Mouse (Mus musculus) limb, embryonic 15.5 days (tissue): ENCODE data around the gene Krtap1-3. TPM values are rescaled to one million over a fixed set of nuclear protein-coding genes. Genes with fewer than 3 reads are reported as not detected.

Source experiments
- ATAC-seq: fragments of 200-750 bp; cut with Nextera tagmentation; 2 replicates; pipeline ENCODE4 v1.8.0; 2017; ENCODE audit warnings: low read depth, moderate TSS enrichment; ENCODE audit not compliant: insufficient number of reproducible peaks, low FRiP score, low TSS enrichment
- H3K27ac ChIP-seq: fragments of 300-500 bp; sonication (generic); 2 replicates; pipeline ENCODE4 v1.5.1; 2015; ENCODE audit warnings: moderate library complexity, mild to moderate bottlenecking, inconsistent platforms
- H3K27me3 ChIP-seq: fragments of 300-500 bp; sonication (generic); 2 replicates; pipeline ENCODE4 v1.6.1; 2015; ENCODE audit warnings: inconsistent platforms
- H3K36me3 ChIP-seq: fragments of 300-500 bp; sonication (generic); 2 replicates; pipeline ENCODE4 v1.6.1; 2015; ENCODE audit warnings: inconsistent platforms
- H3K4me1 ChIP-seq: fragments of 300-500 bp; sonication (generic); 2 replicates; pipeline ENCODE4 v1.6.1; 2015; ENCODE audit warnings: inconsistent platforms
- H3K4me2 ChIP-seq: fragments of 300-500 bp; sonication (generic); 2 replicates; pipeline ENCODE4 v1.6.1; 2015; ENCODE audit warnings: mild to moderate bottlenecking, inconsistent platforms
- H3K4me3 ChIP-seq: fragments of 300-500 bp; sonication (generic); 2 replicates; pipeline ENCODE4 v1.5.1; 2015; ENCODE audit warnings: mild to moderate bottlenecking, inconsistent platforms
- H3K9ac ChIP-seq: fragments of 300-500 bp; sonication (generic); 2 replicates; pipeline ENCODE4 v1.6.1; 2015; ENCODE audit warnings: inconsistent platforms
- H3K9me3 ChIP-seq: fragments of 300-500 bp; sonication (generic); 2 replicates; pipeline ENCODE4 v1.6.1; 2016; ENCODE audit warnings: inconsistent platforms
- WGBS: fragments of 180-500 bp; shearing (Covaris S2); methylation state at CpG from one replicate; pipeline ENCODE4 v1.1.7; 2015; 5-methylcytosine and 5-hydroxymethylcytosine counted together
- polyA plus RNA-seq: library from polyadenylated mRNA; unstranded; fragments of >200 nt; fragmentation: Nextera tagmentation; extraction: Ambion mirVana; gene quantifications from 2 replicates; pipeline ENCODE4 v1.2.1, GENCODE M21; 2015

Gene Krtap1-3
- polyA plus RNA-seq, 1 experiment from 2014 or later = not detected

DNA sequence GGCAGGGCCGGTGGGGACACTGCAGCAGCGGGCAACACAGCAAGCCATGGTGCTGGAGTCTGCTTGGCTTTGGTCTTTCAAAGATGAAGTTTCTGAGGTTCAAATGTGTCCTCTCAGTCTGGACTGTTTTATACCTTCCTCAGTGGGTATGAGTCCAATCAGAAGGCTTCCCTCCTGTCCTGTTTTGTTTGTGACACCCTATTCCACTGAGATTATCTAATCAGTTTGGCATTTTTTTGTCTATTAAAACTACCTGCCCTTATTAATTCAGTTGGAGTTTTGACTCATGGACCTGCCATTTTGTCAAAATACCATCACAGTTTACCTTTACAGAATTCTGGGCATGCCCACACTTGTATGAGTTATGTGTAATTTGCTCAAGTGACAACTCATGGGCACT is 34.4 kb downstream of the Krtap1-3 start, which contains the start of gene Krtap3-2:
Gene Krtap3-2, minus strand, starts transcription at position 101 of the 400 bp plus-strand sequence.
- Histone ChIP-seq H3K4me2 (no peak within 1 kb of the TSS), H3K36me3 (no peaks in the 10 kb centered on the region), H3K4me1 (no peaks in the 10 kb centered on the region), H3K9ac (no peak within 1 kb of the TSS), H3K27ac (no peak within 1 kb of the TSS), H3K4me3 (no peak within 1 kb of the TSS), H3K27me3 (no peaks in the 10 kb centered on the region), H3K9me3 (no peaks in the 10 kb centered on the region)
- 62% methylated on average over 2 of the region's 2 CpGs for WGBS
- no peak for ATAC-seq

DNA sequence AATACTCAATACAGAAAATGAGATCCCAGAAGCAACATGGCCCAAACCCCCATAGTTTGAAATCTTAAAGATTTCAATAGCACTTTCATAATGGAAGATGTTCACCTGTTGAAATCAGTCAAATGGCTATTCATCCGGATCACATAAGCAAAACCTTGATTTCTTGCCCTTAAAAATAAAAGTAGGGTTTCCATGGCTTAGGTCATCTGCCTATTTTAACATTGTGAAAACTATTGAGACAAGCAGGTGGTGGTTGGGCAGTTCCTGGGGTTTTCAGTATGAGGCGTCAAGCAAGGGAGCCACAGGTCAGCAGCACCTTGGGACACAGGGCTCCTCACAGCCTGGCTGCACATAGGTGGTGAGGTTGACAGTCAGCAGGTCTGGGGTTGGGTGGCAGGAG is 34.9 kb downstream of the Krtap1-3 start:
- Histone ChIP-seq H3K36me3 (no peaks in the 10 kb centered on the region), H3K4me2 (no peak overlapping the region), H3K9ac (no peak overlapping the region), H3K27ac (no peak overlapping the region), H3K9me3 (no peaks in the 10 kb centered on the region), H3K4me1 (no peaks in the 10 kb centered on the region), H3K4me3 (no peak overlapping the region), H3K27me3 (no peaks in the 10 kb centered on the region)
- ATAC-seq = no peak
- WGBS = 83% methylated on average over 2 of the region's 2 CpGs

DNA sequence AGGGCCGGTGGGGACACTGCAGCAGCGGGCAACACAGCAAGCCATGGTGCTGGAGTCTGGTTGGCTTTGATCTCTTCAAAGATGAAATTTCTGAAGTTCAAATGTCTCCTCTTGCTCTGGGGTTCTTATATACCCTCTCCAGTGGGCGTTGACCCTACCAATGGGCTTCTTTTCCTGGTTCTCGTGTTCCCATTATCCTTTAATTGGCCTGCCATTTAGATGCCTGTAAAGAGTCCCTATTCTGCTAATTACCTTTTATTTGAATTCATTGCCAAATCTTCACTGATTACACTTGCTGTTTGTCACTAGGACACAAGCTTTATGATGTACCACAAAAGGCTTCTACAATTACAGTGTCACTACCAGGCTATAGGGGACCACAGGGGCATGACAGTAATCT is 40.4 kb downstream of the Krtap1-3 start, which contains the start of gene Krtap3-3:
Gene Krtap3-3, minus strand, starts transcription at position 101 of the 400 bp plus-strand sequence.
- 57% methylated on average over 4 of the region's 4 CpGs for WGBS
- Histone ChIP-seq H3K4me2 (no peak within 1 kb of the TSS), H3K27ac (no peak within 1 kb of the TSS), H3K36me3 (no peaks in the 10 kb centered on the region), H3K4me3 (no peak within 1 kb of the TSS), H3K9ac (no peak within 1 kb of the TSS), H3K9me3 (no peaks in the 10 kb centered on the region), H3K27me3 (no peaks in the 10 kb centered on the region), H3K4me1 (no peaks in the 10 kb centered on the region)
- no peak for ATAC-seq

DNA sequence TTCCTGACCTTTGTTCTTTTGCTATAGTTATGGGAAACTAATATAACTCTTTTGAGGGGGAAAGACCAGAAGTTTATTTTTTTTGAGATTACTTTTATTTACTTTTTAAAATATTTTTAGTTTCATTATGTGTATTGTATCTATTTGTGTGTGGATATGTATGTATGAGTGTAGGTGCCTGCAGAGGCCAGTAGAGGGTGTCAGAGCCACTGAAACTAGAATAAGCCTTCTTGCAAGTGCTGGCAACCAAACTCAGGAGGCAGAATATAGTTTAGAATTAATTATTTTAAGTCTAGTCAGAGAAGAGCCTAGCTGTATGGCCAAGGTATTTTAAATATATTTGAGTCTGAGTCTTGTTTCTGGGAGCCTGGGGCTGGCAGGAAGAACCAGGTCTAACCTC is 43.2 kb downstream of the Krtap1-3 start:
- H3K4me3 ChIP-seq = no peak overlapping the region
- H3K4me2 ChIP-seq = no peak overlapping the region
- no peak overlapping the region for H3K27ac ChIP-seq
- no peak overlapping the region for H3K9ac ChIP-seq
- no peaks in the 10 kb centered on the region for H3K27me3 ChIP-seq
- no peaks in the 10 kb centered on the region for H3K4me1 ChIP-seq
- no peak for ATAC-seq
- no peaks in the 10 kb centered on the region for H3K9me3 ChIP-seq
- H3K36me3 ChIP-seq = no peaks in the 10 kb centered on the region

Other genes starting within 250 kb of the Krtap1-3 start
- gene Krt27, start 240.2 kb downstream of the Krtap1-3 start, polyA plus RNA-seq = not detected in 2 replicates
- gene Krt28, start 216.4 kb downstream of the Krtap1-3 start, polyA plus RNA-seq = 0.14 and 0.17 TPM in 2 replicates
- 625 and 642 TPM in 2 replicates for gene Krt10, start 202.0 kb downstream of the Krtap1-3 start, polyA plus RNA-seq
- 0.15 and 0.61 TPM in 2 replicates for gene Krt12, start 169.1 kb downstream of the Krtap1-3 start, polyA plus RNA-seq
- gene Krt20, start 153.2 kb downstream of the Krtap1-3 start, polyA plus RNA-seq = 0.20 and 0.32 TPM in 2 replicates
- 23.0 and 24.2 TPM in 2 replicates for gene Krt23, start 98.2 kb downstream of the Krtap1-3 start, polyA plus RNA-seq
- 0.15 TPM in 1 of 2 replicates, not detected in the other for gene Krt39, start 70.0 kb downstream of the Krtap1-3 start, polyA plus RNA-seq
- gene Krt40, start 48.2 kb downstream of the Krtap1-3 start, polyA plus RNA-seq = not detected in 2 replicates
- gene Krtap3-3, start 40.5 kb downstream of the Krtap1-3 start, polyA plus RNA-seq = 4.0 and 5.6 TPM in 2 replicates
- gene Krtap3-2, start 34.5 kb downstream of the Krtap1-3 start, polyA plus RNA-seq = 0.24 TPM in 1 of 2 replicates, not detected in the other
- not detected in 2 replicates for gene Gm11939, start 31.9 kb downstream of the Krtap1-3 start, polyA plus RNA-seq
- 6.4 and 15.3 TPM in 2 replicates for gene Krtap3-1, start 24.7 kb downstream of the Krtap1-3 start, polyA plus RNA-seq
- 0.22 TPM in 1 of 2 replicates, not detected in the other for gene Krtap1-5, start 10.3 kb downstream of the Krtap1-3 start, polyA plus RNA-seq
- gene Krtap1-4, start 7.7 kb downstream of the Krtap1-3 start, polyA plus RNA-seq = not detected in 2 replicates
- gene Krtap9-3, start 6.8 kb upstream of the Krtap1-3 start, polyA plus RNA-seq = not detected in 2 replicates
- gene Gm11938, start 12.0 kb upstream of the Krtap1-3 start, polyA plus RNA-seq = not detected in 2 replicates
- gene Gm11937, start 18.9 kb upstream of the Krtap1-3 start, polyA plus RNA-seq = not detected in 2 replicates
- not detected in 2 replicates for gene Krtap2-4, start 23.5 kb upstream of the Krtap1-3 start, polyA plus RNA-seq
- not detected in 2 replicates for gene Gm11562, start 29.1 kb upstream of the Krtap1-3 start, polyA plus RNA-seq
- not detected in 2 replicates for gene Krtap4-1, start 36.9 kb upstream of the Krtap1-3 start, polyA plus RNA-seq
- not detected in 2 replicates for gene Krtap4-2, start 43.7 kb upstream of the Krtap1-3 start, polyA plus RNA-seq
- not detected in 2 replicates for gene Krtap4-7, start 52.8 kb upstream of the Krtap1-3 start, polyA plus RNA-seq
- not detected in 2 replicates for gene Gm11555, start 58.9 kb upstream of the Krtap1-3 start, polyA plus RNA-seq
- gene Gm11563, start 67.6 kb upstream of the Krtap1-3 start, polyA plus RNA-seq = not detected in 2 replicates
- gene Krtap4-6, start 74.6 kb upstream of the Krtap1-3 start, polyA plus RNA-seq = not detected in 2 replicates
- gene Gm14190, start 99.4 kb upstream of the Krtap1-3 start, polyA plus RNA-seq = not detected in 2 replicates
- not detected in 2 replicates for gene Gm14180, start 143.0 kb upstream of the Krtap1-3 start, polyA plus RNA-seq
- not detected in 2 replicates for gene Gm11595, start 181.6 kb upstream of the Krtap1-3 start, polyA plus RNA-seq
- not detected in 2 replicates for gene Krtap4-8, start 189.4 kb upstream of the Krtap1-3 start, polyA plus RNA-seq
- not detected in 2 replicates for gene Krtap4-9, start 193.9 kb upstream of the Krtap1-3 start, polyA plus RNA-seq
- gene Gm11596, start 202.1 kb upstream of the Krtap1-3 start, polyA plus RNA-seq = not detected in 2 replicates
- not detected in 2 replicates for gene Gm11569, start 207.6 kb upstream of the Krtap1-3 start, polyA plus RNA-seq
- not detected in 2 replicates for gene Gm11554, start 213.1 kb upstream of the Krtap1-3 start, polyA plus RNA-seq
- not detected in 2 replicates for gene Krtap4-13, start 218.6 kb upstream of the Krtap1-3 start, polyA plus RNA-seq
- not detected in 2 replicates for gene Gm11564, start 224.3 kb upstream of the Krtap1-3 start, polyA plus RNA-seq
- not detected in 2 replicates for gene 2300003K06Rik, start 246.7 kb upstream of the Krtap1-3 start, polyA plus RNA-seq